In the genomic region with DNA sequence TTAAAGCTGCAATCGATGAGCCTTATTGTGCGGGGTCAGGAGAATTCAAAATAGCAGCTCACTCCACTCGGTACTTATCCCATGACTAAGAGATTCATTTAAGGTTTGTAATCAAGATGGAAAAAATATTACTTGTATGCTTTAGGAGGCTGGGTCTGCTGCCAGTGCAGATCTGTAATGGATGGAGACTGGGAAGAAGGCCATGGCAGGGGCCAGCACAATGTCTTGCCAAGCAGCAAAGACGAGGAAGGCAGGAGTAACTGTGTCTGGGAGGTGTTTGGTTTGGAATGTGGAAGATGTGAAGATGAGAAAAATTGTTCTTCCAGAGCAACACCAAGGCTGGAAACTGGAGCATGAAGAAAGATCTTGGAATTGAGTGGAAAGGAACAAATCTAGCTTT, we compare ENCODE assay signal across 21 mouse cellular contexts. TPM values are rescaled to one million over a fixed set of nuclear protein-coding genes. Genes with fewer than 3 reads are reported as not detected.
DNase-seq lines count a peak whose midpoint lies in the region; ATAC-seq lines count a peak whose summit lies in the region.
"Had no signal": no experiment of that assay in that cellular context is flagged by ENCODE, and none has a peak within 500 bp of the region (broad histone marks: within the 10 kb centered on the region; RNA-seq: fewer than 3 reads in every experiment).

No protein-coding gene starts in this region.

- DNase-seq in adrenal gland, adult 2 months, result peak; percentile 1
- no peak for DNase-seq in adrenal gland, adult 8-10 months
- no peak for DNase-seq in frontal cortex, postnatal 25 days (ENCODE audit: low spot score in 2 of 2)
- peak; percentile 6 for DNase-seq in gastrocnemius, postnatal 14 days
- DNase-seq in gastrocnemius, adult 18-20 months (ENCODE audit: low spot score), result no peak
- peak; percentile 10 for DNase-seq in brain, adult 2 months (ENCODE audit: low read depth, low spot score)
- DNase-seq in natural killer cell, adult 2 months (ENCODE audit: low spot score in 2 of 2), result no peak
- DNase-seq: adrenal gland, postnatal 14 days; cerebellum, adult 2 months; cerebellum, adult 9-11 months; heart, postnatal 14 days; heart, postnatal 4 days; kidney, adult 18-20 months had no signal

- intact Hi-C loops in gastrocnemius, postnatal 14 days (cut with DNase I; ENCODE audit: low total_unique reads), result no loop called here

- ATAC-seq in frontal cortex, adult (ENCODE audit: low TSS enrichment), result peak; percentile 27; the same call in 1 of the 2 replicates
- ATAC-seq: activated CD4-positive, CD25-positive, alpha-beta regulatory T cell, adult 4 months; forebrain, embryonic 13.5 days; forebrain, embryonic 16.5 days; hindbrain, postnatal 0 days; inflammation-experienced regulatory T-cells, adult 6 months; intestine, embryonic 16.5 days had no signal

RNA-seq across cellular contexts. Expression of a gene that starts 36.4 kb away (rescaled TPM):
- 10 to 100 TPM; 10.1 to 21.0 TPM for total RNA-seq in adrenal gland, adult 2 months (2021)
- polyA plus RNA-seq in adrenal gland, adult 2 months (2012; rRNA removed), result 0.89 and 0.93 TPM in 2 replicates
- 10 to 100 TPM in 1 of 4 experiments, 1 to 10 TPM in 3; 7.8 to 18.0 (median 8.9) TPM for total RNA-seq in adrenal gland, adult 8-10 months (2022)
- total RNA-seq in gastrocnemius, postnatal 14 days (2021), result 10 to 100 TPM; 55.7 to 59.8 TPM
- 10 to 100 TPM; 63.1 to 75.4 TPM for total RNA-seq in gastrocnemius, adult 18-20 months (2021)
- total RNA-seq: granulocyte monocyte progenitor cell, adult 5-6 weeks had no signal
- polyA plus RNA-seq: activated CD4-positive, CD25-positive, alpha-beta regulatory T cell, adult 4 months; inflammation-experienced regulatory T-cells, adult 6 months had no signal

Comparison
In these comparisons a context has a peak if more than half of its experiments do, and no peak if none do; other contexts are left out.
1. DNase-seq: peak in adrenal gland, adult 2 months (single experiment), gastrocnemius, postnatal 14 days (single experiment) and brain, adult 2 months (single experiment); none in adrenal gland, adult 8-10 months (single experiment), frontal cortex, postnatal 25 days (0 of 2), gastrocnemius, adult 18-20 months (single experiment) and natural killer cell, adult 2 months (0 of 2).